In genomic region chr6:49214086-49214927, GRCm38 (mm10) we compare ENCODE assay signal across 8 mouse cellular contexts. TPM values are rescaled to one million over a fixed set of nuclear protein-coding genes. Genes with fewer than 3 reads are reported as not detected.
A peak's percentile ranks its signal among the peaks of the same experiment; 100 is the strongest.
DNase-seq lines count a peak whose midpoint lies in the region; ATAC-seq lines count a peak whose summit lies in the region.

No protein-coding gene starts in this region.

- peak; percentile 7; the same call in 1 of the 2 replicates for ATAC-seq in hindbrain, embryonic 16.5 days
- peak; percentile 24 for ATAC-seq in lung, embryonic 16.5 days (ENCODE audit: low read depth)

- H3K9ac ChIP-seq in hindbrain, embryonic 16.5 days (ENCODE audit: low read depth, low read length), result peak overlapping the region; percentile 91
- H3K9ac ChIP-seq in lung, embryonic 16.5 days (ENCODE audit: low read length), result peak overlapping the region; percentile 95

- H3K4me3 ChIP-seq in forebrain, embryonic 10.5 days, result peak overlapping the region; percentile 99
- peak overlapping the region; percentile 80 for H3K4me3 ChIP-seq in hindbrain, embryonic 16.5 days (ENCODE audit: low read length)
- H3K4me3 ChIP-seq in lung, embryonic 16.5 days (ENCODE audit: low read length), result peak overlapping the region; percentile 89

- WGBS in forebrain, embryonic 10.5 days, result under 1% methylated on average over 76 of the region's 76 CpGs
- under 1% methylated on average over 76 of the region's 76 CpGs for WGBS in hindbrain, embryonic 16.5 days
- under 1% methylated on average over 73 of the region's 76 CpGs for WGBS in lung, embryonic 16.5 days

- peaks cover 4% of the 10 kb centered on the region for H3K36me3 ChIP-seq in forebrain, embryonic 10.5 days (replicated peaks)
- H3K36me3 ChIP-seq in hindbrain, embryonic 16.5 days (ENCODE audit: control insufficient read depth, insufficient read depth, low read length), result no peaks in the 10 kb centered on the region
- H3K36me3 ChIP-seq in lung, embryonic 16.5 days (ENCODE audit: control insufficient read depth, insufficient read depth, low read length), result no peaks in the 10 kb centered on the region

- peak; percentile 39 for DNase-seq in gastrocnemius, postnatal 10 days
- no peak for DNase-seq in gastrocnemius, adult 18-20 months (ENCODE audit: low spot score)
- peak; percentile 96 for DNase-seq in NIH3T3 (ENCODE audit: low read depth)
- peak; percentile 91 for DNase-seq in forebrain, embryonic 10.5 days (ENCODE audit: extremely low spot score, low spot score)
- peak; percentile 43 to 72 for DNase-seq in spleen, postnatal 10 days (ENCODE audit: low spot score in 2 of 2)
- no peak for DNase-seq in layer of hippocampus, adult 8-10 months (ENCODE audit: low spot score in 2 of 2)

- no peaks in the 10 kb centered on the region for H3K27me3 ChIP-seq in forebrain, embryonic 10.5 days (ENCODE audit: poor library complexity, severe bottlenecking)
- no peaks in the 10 kb centered on the region for H3K27me3 ChIP-seq in hindbrain, embryonic 16.5 days (replicated peaks; ENCODE audit: control insufficient read depth, insufficient read depth, low read length)
- H3K27me3 ChIP-seq in lung, embryonic 16.5 days (ENCODE audit: control insufficient read depth, insufficient read depth, low read depth, low read length), result no peaks in the 10 kb centered on the region

- H3K4me2 ChIP-seq in hindbrain, embryonic 16.5 days (ENCODE audit: low read length), result peak overlapping the region; percentile 79
- peak overlapping the region; percentile 80 for H3K4me2 ChIP-seq in lung, embryonic 16.5 days (ENCODE audit: low read depth, low read length)

- H3K9me3 ChIP-seq in forebrain, embryonic 10.5 days, result no peaks in the 10 kb centered on the region
- no peaks in the 10 kb centered on the region for H3K9me3 ChIP-seq in hindbrain, embryonic 16.5 days (ENCODE audit: control insufficient read depth, low read length)
- H3K9me3 ChIP-seq in lung, embryonic 16.5 days (ENCODE audit: control insufficient read depth, low read length), result no peaks in the 10 kb centered on the region

- H3K27ac ChIP-seq in forebrain, embryonic 10.5 days, result peak overlapping the region; percentile 100
- H3K27ac ChIP-seq in hindbrain, embryonic 16.5 days (ENCODE audit: low read depth, low read length), result peak overlapping the region; percentile 84
- peak overlapping the region; percentile 99 for H3K27ac ChIP-seq in lung, embryonic 16.5 days (ENCODE audit: low read length)

- peaks cover 55% of the 10 kb centered on the region for H3K4me1 ChIP-seq in forebrain, embryonic 10.5 days
- H3K4me1 ChIP-seq in hindbrain, embryonic 16.5 days (ENCODE audit: control insufficient read depth, insufficient read depth, low read depth, low read length), result peaks cover 22% of the 10 kb centered on the region
- peaks cover 32% of the 10 kb centered on the region for H3K4me1 ChIP-seq in lung, embryonic 16.5 days (replicated peaks; ENCODE audit: control insufficient read depth, insufficient read depth, low read length)

RNA-seq across cellular contexts. Expression of gene Igf2bp3, which starts 0.5 kb away (rescaled TPM):
- 1 to 10 TPM; 4.3 to 5.5 TPM for total RNA-seq in gastrocnemius, postnatal 10 days (2021)
- under 1 TPM; 0.09 to 0.11 TPM for total RNA-seq in gastrocnemius, adult 18-20 months (2021)
- 128 and 141 TPM in 2 replicates for polyA plus RNA-seq in forebrain, embryonic 10.5 days (2016; fragmentation: Nextera tagmentation; extraction: Ambion mirVana)
- 15.5 and 19.2 TPM in 2 replicates for polyA plus RNA-seq in hindbrain, embryonic 16.5 days (2015; fragmentation: Nextera tagmentation; extraction: Ambion mirVana)
- 37.5 and 41.0 TPM in 2 replicates for polyA plus RNA-seq in lung, embryonic 16.5 days (2015; fragmentation: Nextera tagmentation; extraction: Ambion mirVana)
- not detected for total RNA-seq in layer of hippocampus, adult 8-10 months (2022)

RNA-seq across cellular contexts. Expression of gene Tra2a, which starts 49.5 kb away (rescaled TPM):
- 10 to 100 TPM; 20.7 to 30.8 TPM for total RNA-seq in gastrocnemius, postnatal 10 days (2021)
- total RNA-seq in gastrocnemius, adult 18-20 months (2021), result 10 to 100 TPM; 14.7 to 20.2 TPM
- 126 and 127 TPM in 2 replicates for polyA plus RNA-seq in forebrain, embryonic 10.5 days (2016; fragmentation: Nextera tagmentation; extraction: Ambion mirVana)
- 97.0 and 97.9 TPM in 2 replicates for polyA plus RNA-seq in hindbrain, embryonic 16.5 days (2015; fragmentation: Nextera tagmentation; extraction: Ambion mirVana)
- polyA plus RNA-seq in lung, embryonic 16.5 days (2015; fragmentation: Nextera tagmentation; extraction: Ambion mirVana), result 111 TPM in 2 replicates
- total RNA-seq in layer of hippocampus, adult 8-10 months (2022), result 100 to 1,000 TPM in 1 of 4 experiments, 10 to 100 TPM in 3; 54.1 to 108 (median 82.0) TPM

Comparison
In these comparisons a context has a peak if more than half of its experiments do, and no peak if none do; other contexts are left out.
1. DNase-seq: peak in gastrocnemius, postnatal 10 days (single experiment), NIH3T3 (single experiment), forebrain, embryonic 10.5 days (single experiment) and spleen, postnatal 10 days (2 of 2); none in gastrocnemius, adult 18-20 months (single experiment) and layer of hippocampus, adult 8-10 months (0 of 2).
2. RNA of gene Igf2bp3, which starts 0.5 kb away (total RNA-seq): 4.3 to 5.5 TPM in gastrocnemius, postnatal 10 days; 0.09 to 0.11 TPM in gastrocnemius, adult 18-20 months and not detected in layer of hippocampus, adult 8-10 months; every median in the first group is over 4 times any median in the second.
3. Peak in every context shown above with its lines, with median percentiles within 50 percentile points of each other: H3K27ac ChIP-seq and H3K4me3 ChIP-seq.